Mouse (Mus musculus): ENCODE measurements around the gene Klk8.
A peak's percentile ranks its signal among the peaks of the same experiment; 100 is the strongest.

Klk8 gene

DNA sequence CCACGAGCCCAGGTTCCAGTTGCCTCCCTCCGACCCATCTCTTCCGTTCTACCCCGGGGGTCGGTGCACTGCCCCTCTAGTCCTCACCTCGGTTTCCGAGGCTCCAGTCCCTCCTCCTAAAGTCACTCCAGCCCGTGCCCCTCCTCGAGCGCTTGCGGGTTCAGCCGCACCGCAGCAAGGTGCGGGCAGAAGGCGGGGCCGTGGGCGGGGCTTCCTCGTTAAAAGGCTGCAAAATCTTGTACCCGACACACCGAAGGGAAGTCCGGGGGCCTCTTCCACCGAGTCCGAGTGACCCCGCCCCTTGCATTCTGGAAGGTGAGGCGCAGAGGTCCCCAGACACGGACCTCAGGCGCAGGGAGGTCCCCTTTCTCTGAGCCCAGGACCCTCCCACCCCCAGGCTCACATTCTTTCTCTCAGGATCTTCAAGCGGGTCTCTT, at the start of gene Klk8:
TSS of gene Klk8 (plus strand) at position 245 of the 437 bp plus-strand sequence.
- peak; percentile 59 for DNase-seq (ENCODE audit: low spot score)

DNA sequence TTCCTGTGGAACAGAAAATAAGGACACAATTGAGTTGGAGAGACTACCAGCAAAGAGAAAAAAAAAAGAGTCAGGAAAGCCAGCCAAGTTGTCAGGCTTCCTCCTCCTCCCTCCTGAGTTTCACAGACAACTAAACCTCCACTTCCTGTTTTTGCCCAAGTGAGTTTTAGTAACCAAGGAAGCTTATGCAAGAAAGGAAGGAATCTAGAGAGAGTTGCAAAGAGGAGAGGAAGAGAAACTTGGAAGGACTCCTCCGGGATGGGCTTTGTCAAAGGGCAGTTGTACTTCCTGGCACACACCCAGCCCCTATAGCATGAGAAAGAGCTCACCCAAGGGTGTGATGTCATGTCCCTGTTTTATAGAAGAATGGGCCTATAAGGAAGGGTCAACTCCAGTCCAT, 49.6 kb upstream of the Klk8 start:
- DNase-seq (ENCODE audit: low spot score) = no peak

DNA sequence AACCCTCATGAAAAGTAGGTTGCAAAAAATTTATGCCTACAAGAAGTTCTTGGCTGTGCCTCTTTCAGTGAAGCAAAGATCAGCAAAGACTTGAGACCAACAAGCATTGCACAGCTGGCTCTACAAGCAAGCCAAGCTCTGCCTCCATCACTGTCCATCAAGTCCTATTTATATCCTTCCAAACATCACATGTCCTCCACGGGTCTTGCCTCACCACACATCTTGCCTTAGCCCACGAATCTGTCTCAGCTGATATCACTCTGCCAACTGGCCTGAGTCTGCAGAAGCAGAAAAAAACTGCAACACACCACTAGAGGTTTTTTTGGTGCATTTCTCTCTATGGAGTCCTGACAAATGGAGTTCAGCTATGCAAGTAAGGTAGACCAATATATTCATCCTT, 44.6 kb upstream of the Klk8 start:
- no peak for DNase-seq (ENCODE audit: low spot score)

DNA sequence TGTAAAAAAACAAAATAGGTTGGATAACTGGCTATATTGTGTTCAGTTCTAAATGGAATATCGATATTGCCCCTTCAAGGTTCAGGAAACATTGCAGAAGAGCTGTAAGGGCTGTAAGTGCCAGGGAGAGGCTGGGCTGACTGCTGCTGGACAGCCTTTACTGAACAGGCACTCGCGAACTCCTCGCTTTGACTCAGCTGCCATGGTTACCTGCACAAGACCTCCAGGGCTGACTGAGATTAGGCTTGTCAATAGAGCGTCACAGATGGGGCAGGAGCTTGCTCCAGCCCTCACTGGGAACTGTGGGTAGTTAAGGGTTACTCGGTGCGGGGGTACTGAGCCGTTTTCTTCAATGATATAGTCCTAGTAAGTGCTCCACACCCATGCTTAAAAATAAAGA, 30.9 kb upstream of the Klk8 start:
- no peak for DNase-seq (ENCODE audit: low spot score)

DNA sequence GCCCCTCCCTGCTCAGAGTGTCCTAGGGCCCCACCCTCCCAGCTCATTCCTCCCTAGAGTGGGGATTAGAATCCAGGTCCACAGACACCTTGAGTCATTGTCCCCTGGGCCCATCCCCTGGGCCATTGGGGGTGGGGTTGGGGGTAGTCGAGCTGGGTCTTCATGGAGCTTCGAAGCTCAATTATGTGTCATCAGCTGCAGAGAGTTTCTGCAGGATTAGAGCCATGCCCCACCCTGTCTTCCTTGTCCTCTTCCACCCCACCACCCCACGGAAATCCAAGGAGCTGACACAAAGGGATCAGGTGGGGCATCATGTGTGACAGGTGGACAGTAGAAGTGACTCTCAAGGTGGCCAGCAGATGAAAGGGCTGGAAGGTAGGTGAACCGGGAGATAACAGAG, 28.8 kb upstream of the Klk8 start, which contains the start of gene Klk12:
TSS of gene Klk12 (plus strand) at position 301 of the 400 bp plus-strand sequence.
- DNase-seq (ENCODE audit: low spot score) = no peak

DNA sequence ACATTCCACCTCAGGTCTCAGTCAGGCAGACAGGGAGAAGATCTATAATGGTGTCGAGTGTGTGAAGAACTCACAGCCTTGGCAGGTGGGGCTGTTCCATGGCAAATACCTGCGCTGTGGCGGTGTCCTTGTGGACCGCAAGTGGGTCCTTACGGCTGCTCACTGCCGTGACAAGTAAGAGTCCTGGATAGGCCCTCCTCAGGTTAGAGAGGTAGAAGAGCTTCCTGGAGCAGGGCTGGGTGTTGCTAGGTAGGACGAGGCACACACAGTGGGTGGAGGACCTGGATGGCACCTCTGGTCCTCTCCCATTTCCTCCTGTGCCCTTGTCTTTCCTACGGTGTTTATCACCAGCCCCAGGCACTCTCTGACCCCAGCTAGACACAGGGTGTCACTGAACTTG, 27.7 kb upstream of the Klk8 start:
- DNase-seq (ENCODE audit: low spot score) = no peak

DNA sequence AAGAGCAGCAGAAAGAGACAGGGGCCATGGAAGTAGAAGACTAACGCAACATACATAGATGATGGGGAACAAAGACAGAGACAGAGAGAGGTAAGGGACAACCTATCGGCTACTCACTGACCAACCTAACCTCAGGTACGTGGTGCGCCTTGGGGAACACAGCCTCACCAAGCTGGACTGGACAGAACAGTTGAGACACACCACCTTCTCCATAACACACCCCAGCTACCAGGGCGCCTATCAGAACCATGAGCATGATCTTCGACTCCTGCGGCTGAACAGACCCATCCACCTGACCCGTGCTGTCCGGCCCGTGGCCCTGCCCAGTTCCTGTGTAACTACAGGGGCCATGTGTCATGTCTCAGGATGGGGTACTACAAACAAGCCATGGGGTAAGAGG, 26.7 kb upstream of the Klk8 start:
- DNase-seq (ENCODE audit: low spot score) = no peak

DNA sequence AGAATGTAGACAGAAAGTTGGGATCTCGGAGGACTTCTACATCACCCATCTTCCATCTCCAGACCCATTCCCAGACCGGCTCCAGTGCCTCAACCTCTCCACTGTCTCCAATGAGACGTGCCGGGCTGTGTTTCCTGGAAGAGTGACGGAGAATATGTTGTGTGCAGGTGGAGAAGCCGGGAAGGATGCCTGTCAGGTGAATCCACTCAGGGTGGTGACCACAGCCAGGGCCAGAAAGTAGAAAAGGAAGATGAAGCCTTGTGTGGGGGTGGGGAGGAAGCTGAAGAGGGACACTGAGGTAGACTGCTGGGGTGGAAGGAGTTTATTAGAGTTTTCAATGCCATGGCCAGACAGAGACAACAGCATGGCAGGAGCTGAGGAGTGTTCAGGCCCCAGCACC, 25.5 kb upstream of the Klk8 start:
- no peak for DNase-seq (ENCODE audit: low spot score)

DNA sequence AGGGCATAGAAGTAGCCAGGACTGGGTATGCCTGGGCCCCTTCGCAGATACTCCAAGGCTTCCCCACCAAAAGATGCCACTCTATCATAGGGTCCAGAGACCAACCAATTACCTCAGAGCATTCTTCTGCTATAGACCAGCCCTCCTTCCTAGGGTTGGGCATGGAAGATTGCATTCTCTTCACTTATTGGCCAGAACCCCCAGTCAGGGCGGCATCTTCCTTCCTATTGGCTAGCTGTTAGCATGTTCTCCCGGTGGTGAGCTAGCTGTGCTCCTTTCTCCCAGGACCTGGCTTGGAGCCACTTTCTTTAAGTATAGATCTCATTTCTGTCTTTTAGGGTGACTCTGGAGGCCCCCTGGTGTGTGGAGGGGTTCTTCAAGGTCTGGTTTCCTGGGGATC, 24.5 kb upstream of the Klk8 start:
- no peak for DNase-seq (ENCODE audit: low spot score)

DNA sequence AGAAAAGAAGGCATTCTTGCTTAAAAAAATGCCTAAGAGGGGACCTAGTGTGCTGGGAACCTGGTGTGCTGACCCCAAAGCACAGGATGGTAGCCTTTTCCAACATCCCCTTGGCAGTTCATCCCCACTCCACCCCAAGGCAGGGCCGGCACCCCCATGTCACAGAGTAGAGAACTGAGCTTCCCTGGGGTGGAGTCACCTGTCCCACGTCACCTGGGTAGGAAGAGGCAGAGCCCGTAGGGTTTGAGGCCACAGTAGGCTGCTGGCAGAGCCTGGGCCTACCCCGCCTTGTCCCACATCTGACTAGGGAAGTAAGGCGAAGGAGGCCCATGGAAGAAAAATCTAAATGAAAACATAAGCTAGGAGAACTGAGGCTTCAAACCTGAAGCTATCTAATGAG, 23.0 kb upstream of the Klk8 start, which contains the start of gene Klk11:
TSS of gene Klk11 (plus strand) at position 241 of the 400 bp plus-strand sequence.
- DNase-seq (ENCODE audit: low spot score) = no peak

DNA sequence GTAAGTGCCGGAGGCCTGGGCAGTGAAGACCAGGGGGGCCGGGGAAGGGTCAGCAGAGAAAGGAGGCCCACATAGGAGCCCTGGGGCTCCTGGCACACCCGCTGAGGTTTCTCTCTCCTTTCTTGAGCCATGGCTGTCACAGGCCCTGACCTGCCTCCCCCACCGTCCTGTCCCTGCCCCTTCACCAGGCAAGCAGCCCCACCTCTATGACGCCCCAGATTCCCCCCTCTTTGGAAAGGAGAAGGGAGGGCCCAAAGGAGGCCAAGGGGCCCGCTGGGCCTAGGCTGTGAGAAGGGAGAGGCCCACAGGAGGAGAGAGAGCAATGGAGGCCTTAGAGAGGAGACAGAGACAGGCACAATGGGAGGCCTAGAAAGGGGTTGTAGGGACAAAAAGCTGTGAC, 22.6 kb upstream of the Klk8 start:
- no peak for DNase-seq (ENCODE audit: low spot score)

DNA sequence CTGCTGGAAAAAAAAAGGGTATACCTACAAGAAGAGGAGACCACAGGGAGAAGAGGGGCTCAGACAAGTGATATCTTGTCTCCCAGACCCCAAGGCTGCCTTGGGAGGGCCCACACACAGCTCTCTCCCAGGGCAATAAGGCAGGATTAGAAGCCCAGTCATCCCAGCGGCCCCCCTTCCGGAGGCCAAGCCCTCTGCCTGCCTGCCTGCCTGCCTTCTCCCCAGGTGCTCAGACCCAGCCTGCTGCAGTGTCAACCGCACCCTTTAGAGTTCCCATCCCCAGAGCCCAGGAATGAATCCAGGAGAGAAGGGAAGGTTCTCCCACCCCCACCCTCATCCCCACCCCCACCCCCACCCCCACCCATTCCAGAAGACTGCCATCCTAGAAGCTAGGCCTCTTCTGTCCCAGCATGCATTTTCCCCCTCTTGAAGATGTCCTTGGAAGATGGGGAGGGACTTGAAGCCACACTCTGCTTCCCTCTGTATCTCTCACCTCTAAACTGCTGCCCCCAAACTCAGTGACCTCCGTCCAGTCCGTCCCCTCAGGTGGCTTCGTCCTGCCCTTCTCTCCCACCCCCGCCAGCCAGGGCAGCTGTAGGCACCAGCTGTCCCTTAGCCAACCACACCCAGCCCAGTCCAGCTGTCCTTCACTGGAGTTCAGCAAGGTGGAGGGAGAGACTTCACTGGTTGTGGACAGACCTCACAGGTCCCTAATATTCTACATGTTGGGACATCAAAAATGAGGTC, 21.9 kb upstream of the Klk8 start:
- no peak for DNase-seq (ENCODE audit: low spot score)

DNA sequence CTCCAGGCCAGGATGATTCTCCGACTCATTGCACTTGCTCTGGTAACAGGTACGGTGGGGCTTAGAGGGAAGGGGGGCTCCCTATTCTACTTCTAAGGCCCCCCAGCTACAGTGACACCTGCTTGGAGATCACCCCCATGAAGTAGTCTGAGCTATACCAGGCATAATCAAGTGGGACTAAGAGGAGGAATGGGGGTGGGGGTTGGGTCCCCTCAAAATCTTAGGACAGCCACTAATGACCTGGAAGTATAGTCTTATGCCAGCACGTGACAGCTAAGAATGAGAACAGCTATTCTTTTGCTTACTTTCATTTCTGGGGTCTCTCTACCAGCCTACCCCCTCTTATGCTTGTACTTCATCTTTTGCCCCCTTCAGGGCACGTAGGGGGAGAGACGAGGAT, 20.9 kb upstream of the Klk8 start:
- DNase-seq (ENCODE audit: low spot score) = no peak

DNA sequence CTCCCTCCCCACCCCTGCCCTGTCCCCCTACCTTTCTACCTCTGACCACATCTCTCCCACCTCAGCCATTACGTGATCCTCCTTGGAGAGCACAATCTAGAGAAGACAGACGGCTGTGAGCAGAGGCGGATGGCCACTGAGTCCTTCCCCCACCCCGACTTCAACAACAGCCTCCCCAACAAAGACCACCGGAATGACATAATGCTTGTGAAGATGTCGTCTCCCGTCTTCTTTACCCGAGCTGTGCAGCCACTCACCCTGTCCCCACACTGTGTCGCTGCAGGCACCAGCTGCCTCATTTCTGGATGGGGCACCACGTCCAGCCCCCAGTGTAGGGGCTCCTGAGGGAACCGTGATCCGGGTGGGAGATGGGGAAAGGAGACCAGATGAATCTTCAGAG, 20.0 kb upstream of the Klk8 start:
- no peak for DNase-seq (ENCODE audit: low spot score)

DNA sequence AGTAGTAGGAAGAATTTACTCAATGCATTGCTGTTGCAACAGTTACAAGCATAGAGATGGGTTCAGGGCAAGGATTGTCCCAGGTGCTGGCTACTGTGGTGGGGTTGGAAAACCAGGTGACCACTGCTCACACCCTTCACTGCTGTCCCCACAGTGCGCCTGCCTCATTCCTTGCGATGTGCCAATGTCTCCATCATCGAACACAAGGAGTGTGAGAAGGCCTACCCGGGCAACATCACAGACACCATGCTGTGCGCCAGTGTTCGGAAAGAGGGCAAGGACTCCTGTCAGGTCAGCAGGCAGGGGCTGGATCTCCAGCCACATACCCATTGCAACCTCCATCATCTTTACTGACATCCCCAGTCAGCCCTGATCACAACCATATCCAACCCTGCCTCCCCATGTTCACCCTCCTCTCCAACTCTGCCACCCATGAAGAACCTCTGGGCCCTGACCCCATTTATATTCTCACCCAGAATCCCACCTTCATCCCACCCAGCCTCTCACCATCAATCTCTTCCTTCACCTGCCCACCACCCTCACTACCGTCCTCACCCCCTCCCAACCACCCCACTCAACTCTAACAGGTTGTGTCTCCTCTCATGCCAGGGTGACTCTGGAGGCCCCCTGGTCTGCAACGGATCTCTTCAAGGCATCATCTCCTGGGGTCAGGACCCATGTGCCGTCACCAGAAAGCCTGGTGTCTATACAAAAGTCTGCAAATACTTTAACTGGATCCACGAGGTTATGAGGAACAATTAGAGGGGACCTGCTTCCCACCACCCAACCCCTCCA, 19.0 kb upstream of the Klk8 start:
- no peak for DNase-seq (ENCODE audit: low spot score)

DNA sequence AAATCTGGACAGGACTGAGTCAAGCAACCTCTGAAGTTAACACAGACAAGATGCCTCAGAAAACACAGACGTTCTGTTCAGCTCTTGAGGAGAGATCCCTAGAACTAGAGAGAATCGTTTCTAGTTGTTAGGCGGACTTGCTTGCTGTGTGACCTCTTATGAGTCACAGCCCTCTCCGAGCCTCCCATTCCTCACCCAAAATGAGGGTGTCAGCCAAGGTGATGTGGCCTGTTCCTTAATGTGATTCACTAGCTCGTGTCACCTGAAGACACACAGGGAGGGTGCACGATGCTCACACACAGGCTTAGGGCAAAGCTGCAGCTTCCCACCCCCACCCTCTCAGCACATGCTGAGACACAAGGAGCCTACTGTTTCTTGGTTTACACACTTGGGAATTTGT, 17.1 kb upstream of the Klk8 start:
- no peak for DNase-seq (ENCODE audit: low spot score)

DNA sequence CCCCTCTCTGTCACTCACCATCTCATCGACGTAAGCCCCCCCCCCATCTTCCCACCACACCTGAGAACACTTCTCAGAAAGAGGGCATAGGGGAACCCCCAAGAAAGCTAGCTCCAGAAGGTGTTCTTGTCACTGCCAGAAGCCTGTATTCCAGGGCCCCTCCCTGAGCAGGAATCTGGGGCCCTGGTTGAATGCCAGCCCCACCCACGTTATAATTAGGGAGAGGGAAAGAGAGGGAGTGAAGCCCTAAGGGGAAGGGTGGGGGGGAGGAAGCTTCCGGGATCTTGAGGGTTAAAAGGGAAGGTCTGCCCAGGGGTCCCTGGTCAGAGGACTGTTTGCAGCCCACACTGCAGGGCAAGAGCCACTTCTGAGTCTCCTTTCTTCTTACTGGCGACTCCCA, 16.6 kb upstream of the Klk8 start, which contains the start of gene Klk10:
TSS of gene Klk10 (plus strand) at position 290 of the 400 bp plus-strand sequence.
- DNase-seq (ENCODE audit: low spot score) = no peak

DNA sequence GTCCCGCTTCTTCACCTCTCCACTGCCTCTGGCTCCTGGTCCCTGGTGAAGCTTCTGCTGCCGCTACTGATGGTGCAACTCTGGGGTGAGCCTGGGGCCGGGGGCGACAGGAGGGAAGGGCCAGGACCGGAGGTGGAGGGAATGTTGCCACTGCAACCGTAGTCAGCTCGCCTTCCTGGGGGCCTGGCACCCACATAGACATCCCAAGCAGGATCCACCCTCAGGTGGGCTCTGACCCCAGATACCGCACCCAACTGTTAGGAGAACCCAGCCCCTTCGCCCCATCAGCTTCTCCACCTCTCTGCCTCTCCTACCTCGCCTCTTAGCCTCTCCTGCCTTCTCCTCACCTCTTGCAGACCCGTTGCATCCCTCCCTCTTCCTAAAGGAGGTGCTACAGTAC, 15.8 kb upstream of the Klk8 start:
- no peak for DNase-seq (ENCODE audit: low spot score)

DNA sequence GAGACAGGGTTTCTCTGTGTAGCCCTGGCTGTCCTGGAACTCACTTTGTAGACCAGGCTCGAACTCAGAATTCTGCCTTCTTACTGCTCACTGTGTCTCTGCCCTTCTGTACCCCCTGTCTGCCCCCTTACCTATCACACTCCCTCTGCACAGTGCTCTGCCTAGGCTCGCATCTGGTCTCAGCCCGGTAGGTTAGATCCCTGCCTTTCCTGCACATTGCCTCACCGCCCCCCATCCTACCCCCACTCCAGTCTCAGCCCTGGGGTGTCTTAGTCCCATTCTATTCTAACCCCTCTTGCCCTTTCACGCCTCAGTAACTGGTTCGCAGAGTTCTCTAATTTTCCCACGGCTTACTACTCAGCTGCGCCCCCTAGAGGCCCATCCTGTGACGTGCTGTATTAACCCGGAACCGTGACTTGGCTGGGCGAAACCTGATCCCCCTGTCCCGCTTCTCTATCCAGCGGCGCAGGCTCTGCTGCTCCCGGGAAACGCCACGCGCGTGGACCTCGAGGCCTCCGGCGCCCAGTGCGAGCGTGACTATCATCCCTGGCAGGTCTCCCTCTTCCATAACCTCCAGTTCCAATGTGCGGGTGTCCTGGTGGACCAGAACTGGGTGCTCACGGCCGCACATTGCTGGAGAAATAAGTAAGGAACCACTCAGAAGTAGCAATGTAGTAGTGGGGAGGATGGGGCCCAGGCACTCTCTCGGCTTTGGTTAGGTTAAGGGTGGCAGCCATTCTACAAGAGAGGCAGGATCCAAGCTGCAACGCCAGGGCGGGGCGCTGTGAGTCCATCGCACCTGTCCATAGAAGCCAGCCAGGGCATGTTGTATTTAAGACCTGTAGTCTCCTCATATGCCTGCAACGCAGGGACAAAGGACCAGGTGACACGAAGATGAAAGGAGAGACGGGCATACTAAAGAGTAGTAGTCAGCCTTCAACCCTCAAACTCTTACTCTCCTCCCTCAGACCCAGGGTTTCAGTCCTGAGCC, 14.8 kb upstream of the Klk8 start:
- DNase-seq (ENCODE audit: low spot score) = peak; percentile 65

DNA sequence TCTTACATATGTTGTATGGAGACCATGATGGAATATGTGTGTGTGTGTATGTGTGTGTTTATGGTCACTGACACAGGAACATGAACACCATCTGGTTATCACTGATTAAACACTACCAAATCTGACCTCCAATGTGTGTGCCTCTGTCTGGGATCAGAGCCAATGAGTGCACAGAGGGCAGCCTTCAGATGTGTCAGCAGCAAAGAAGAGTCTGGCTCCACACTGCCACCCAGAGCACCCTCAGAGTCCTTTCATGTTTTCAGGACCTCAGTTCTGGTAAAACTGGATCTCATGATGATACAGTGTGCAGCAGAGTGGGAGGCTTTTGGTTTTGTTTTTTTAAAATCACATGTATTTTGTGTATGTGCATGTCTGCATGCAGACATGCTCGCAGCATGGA, 12.1 kb upstream of the Klk8 start:
- DNase-seq (ENCODE audit: low spot score) = no peak

DNA sequence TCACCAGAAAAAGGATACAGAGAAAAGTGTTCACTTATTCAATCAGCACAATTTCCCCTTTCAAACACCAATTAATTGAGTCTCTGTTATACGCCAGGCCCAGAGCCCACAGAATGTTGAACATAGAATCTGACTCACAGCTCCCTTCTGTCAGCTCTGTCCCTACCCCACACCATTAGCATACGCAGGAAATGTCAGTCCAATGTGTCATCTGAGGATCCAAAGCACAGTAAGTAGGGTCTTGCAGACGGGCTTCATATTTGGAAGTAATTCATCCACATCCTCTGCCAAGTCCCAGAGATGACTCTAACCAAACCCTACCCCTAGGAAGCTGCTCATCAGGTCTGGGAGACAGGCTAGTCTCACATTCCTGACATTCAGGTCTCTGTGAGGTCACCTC, 9.3 kb upstream of the Klk8 start:
- no peak for DNase-seq (ENCODE audit: low spot score)

DNA sequence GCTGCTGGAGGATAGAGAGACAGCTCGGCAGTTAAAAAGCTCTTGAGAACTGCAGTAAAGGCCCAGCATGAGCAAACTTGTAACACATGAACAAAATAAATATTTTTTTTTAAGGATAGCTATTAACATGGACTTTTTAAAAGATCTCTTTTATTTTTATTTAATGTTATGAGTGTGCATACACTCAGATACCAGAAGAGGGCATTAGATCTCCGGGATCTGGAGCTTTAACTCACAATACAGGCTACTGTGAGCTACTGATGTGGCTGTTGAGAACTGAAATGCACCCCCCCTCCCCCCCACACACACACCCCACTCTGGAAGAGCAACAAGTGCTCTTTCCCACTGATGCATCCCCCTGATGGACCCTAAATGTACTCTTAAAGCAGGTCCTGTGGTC, 8.1 kb upstream of the Klk8 start:
- no peak for DNase-seq (ENCODE audit: low spot score)
